In genomic region chr5:72167594-72168284, GRCm38 (mm10) we compare ENCODE assay signal across 8 mouse cellular contexts. TPM values are rescaled to one million over a fixed set of nuclear protein-coding genes. Genes with fewer than 3 reads are reported as not detected.
DNase-seq lines count a peak whose midpoint lies in the region; ATAC-seq and TF ChIP-seq lines count a peak whose summit lies in the region.

TSS of gene Commd8 (minus strand) at chr5:72168189.

- H3K4me3 ChIP-seq in E14TG2a.4 (replicated peaks; ENCODE audit: low read length), result peak within 1 kb of the TSS; percentile 91
- peak within 1 kb of the TSS; percentile 75 for H3K4me3 ChIP-seq in forebrain, embryonic 13.5 days
- H3K4me3 ChIP-seq in liver, postnatal 0 days (ENCODE audit: low read depth, low read length), result peak within 1 kb of the TSS; percentile 97
- H3K4me3 ChIP-seq in neural tube, embryonic 14.5 days (ENCODE audit: low read depth, low read length), result peak within 1 kb of the TSS; percentile 78

- peak within 1 kb of the TSS; percentile 80 for H3K9ac ChIP-seq in forebrain, embryonic 13.5 days
- peak within 1 kb of the TSS; percentile 91 for H3K9ac ChIP-seq in liver, postnatal 0 days (replicated peaks)
- peak within 1 kb of the TSS; percentile 75 for H3K9ac ChIP-seq in neural tube, embryonic 14.5 days (replicated peaks; ENCODE audit: low read depth, low read length)

- no peaks in the 10 kb centered on the region for H3K9me3 ChIP-seq in E14TG2a.4 (ENCODE audit: low read length)
- no peaks in the 10 kb centered on the region for H3K9me3 ChIP-seq in forebrain, embryonic 13.5 days (replicated peaks)
- no peaks in the 10 kb centered on the region for H3K9me3 ChIP-seq in liver, postnatal 0 days (ENCODE audit: low read length)
- H3K9me3 ChIP-seq in neural tube, embryonic 14.5 days (ENCODE audit: control insufficient read depth, low read length), result no peaks in the 10 kb centered on the region

- intact Hi-C loops in heart, postnatal 10 days (cut with DNase I), result no loop called here

- peak; percentile 96 for ATAC-seq in forebrain, embryonic 13.5 days
- ATAC-seq in liver, postnatal 0 days, result peak; percentile 91
- peak; percentile 94 for ATAC-seq in neural tube, embryonic 14.5 days (ENCODE audit: low read depth)

- peaks cover 31% of the 10 kb centered on the region for H3K36me3 ChIP-seq in E14TG2a.4 (ENCODE audit: insufficient read depth, low read length)
- H3K36me3 ChIP-seq in forebrain, embryonic 13.5 days (ENCODE audit: poor library complexity, severe bottlenecking), result peaks cover 7% of the 10 kb centered on the region
- H3K36me3 ChIP-seq in liver, postnatal 0 days (replicated peaks; ENCODE audit: insufficient read depth, low read length), result peaks cover 7% of the 10 kb centered on the region; the same call in 1 of the 2 replicates
- no peaks in the 10 kb centered on the region for H3K36me3 ChIP-seq in neural tube, embryonic 14.5 days (ENCODE audit: control insufficient read depth, insufficient read depth, low read length)

- H3K27ac ChIP-seq in forebrain, embryonic 13.5 days, result 0 out of 2 replicates have a peak within 1 kb of the TSS, but pooled peaks have one; percentile 48
- H3K27ac ChIP-seq in liver, postnatal 0 days (ENCODE audit: low read depth), result peak within 1 kb of the TSS; percentile 81
- H3K27ac ChIP-seq in neural tube, embryonic 14.5 days (ENCODE audit: low read depth, low read length), result peak within 1 kb of the TSS; percentile 72

- H3K4me1 ChIP-seq in E14TG2a.4 (replicated peaks; ENCODE audit: low read depth, low read length), result peaks cover 10% of the 10 kb centered on the region
- H3K4me1 ChIP-seq in forebrain, embryonic 13.5 days, result peaks cover 15% of the 10 kb centered on the region
- peaks cover 20% of the 10 kb centered on the region for H3K4me1 ChIP-seq in liver, postnatal 0 days (ENCODE audit: insufficient read depth)
- peaks cover 5% of the 10 kb centered on the region; the same call in 1 of the 2 replicates for H3K4me1 ChIP-seq in neural tube, embryonic 14.5 days (ENCODE audit: control insufficient read depth, insufficient read depth, low read length)

- TF ChIP-seq CTCF in E14TG2a.4 (conservative IDR thresholded peaks at IDR 0.05; ENCODE audit: low read length), result no peak
- TF ChIP-seq CTCF in liver, postnatal 0 days (IDR thresholded peaks at IDR 0.05; ENCODE audit: low read depth), result no peak

- WGBS in forebrain, embryonic 13.5 days, result under 1% methylated on average over 38 of the region's 38 CpGs
- 1% methylated on average over 38 of the region's 38 CpGs for WGBS in large intestine, adult 2 months
- WGBS in liver, postnatal 0 days (ENCODE audit: insufficient replicate concordance), result under 1% methylated on average over 38 of the region's 38 CpGs
- WGBS in neural tube, embryonic 14.5 days, result under 1% methylated on average over 38 of the region's 38 CpGs

- peak; percentile 57 for TF ChIP-seq EP300 in liver, postnatal 0 days (IDR thresholded peaks at IDR 0.05; ENCODE audit: low read depth)

- peak within 1 kb of the TSS; percentile 76 for H3K4me2 ChIP-seq in forebrain, embryonic 13.5 days
- H3K4me2 ChIP-seq in liver, postnatal 0 days (ENCODE audit: low read depth, low read length), result peak within 1 kb of the TSS; percentile 89
- peak within 1 kb of the TSS; percentile 91 for H3K4me2 ChIP-seq in neural tube, embryonic 14.5 days (ENCODE audit: low read depth, low read length)

- peak; percentile 91 for DNase-seq in c-Kit-positive CD71-positive TER-119-positive erythroid progenitor cells, embryonic 14.5 days (ENCODE audit: low spot score)
- peak; percentile 96 to 97 for DNase-seq in heart, postnatal 10 days
- DNase-seq in large intestine, adult 2 months (ENCODE audit: low read depth, low spot score), result peak; percentile 73
- DNase-seq in liver, postnatal 0 days, result peak; percentile 97
- peak; percentile 98 for DNase-seq in testis, postnatal 10 days (ENCODE audit: low spot score)

- H3K27me3 ChIP-seq in E14TG2a.4 (ENCODE audit: insufficient read depth, low read length), result no peaks in the 10 kb centered on the region
- no peaks in the 10 kb centered on the region for H3K27me3 ChIP-seq in forebrain, embryonic 13.5 days
- H3K27me3 ChIP-seq in liver, postnatal 0 days (ENCODE audit: insufficient read depth, low read length), result no peaks in the 10 kb centered on the region
- H3K27me3 ChIP-seq in neural tube, embryonic 14.5 days (ENCODE audit: control insufficient read depth, insufficient read depth, low read length), result no peaks in the 10 kb centered on the region

RNA-seq across cellular contexts. Expression of gene Commd8, which starts in this region (rescaled TPM):
- 157 and 167 TPM in 2 replicates for polyA plus RNA-seq in forebrain, embryonic 13.5 days (2015; fragmentation: Nextera tagmentation; extraction: Ambion mirVana)
- total RNA-seq in heart, postnatal 10 days (2021), result 10 to 100 TPM; 44.1 to 47.4 TPM
- 4.8 and 6.3 TPM in 2 replicates for polyA plus RNA-seq in large intestine, adult 2 months (2012; rRNA removed)
- polyA plus RNA-seq in liver, postnatal 0 days (2015; fragmentation: Nextera tagmentation; extraction: Ambion mirVana), result 49.4 and 55.0 TPM in 2 replicates
- 160 and 162 TPM in 2 replicates for polyA plus RNA-seq in neural tube, embryonic 14.5 days (2014; fragmentation: Nextera tagmentation; extraction: Ambion mirVana)

Comparison
In these comparisons a context has a peak if more than half of its experiments do, and no peak if none do; other contexts are left out.
1. Peak in every context shown above with its lines: DNase-seq, ATAC-seq, H3K4me3 ChIP-seq and H3K27ac ChIP-seq.